Mouse (Mus musculus) kidney, adult 2 months (tissue): ENCODE data around the gene Troap.

ENCODE experiments used
- CTCF ChIP-seq: fragments of 200-500 bp; conservative IDR thresholded peaks from 2 replicates; pipeline ENCODE4 v1.5.1; 2011; ENCODE audit warnings: low read depth, mild to moderate bottlenecking, control low read depth, low read length, moderate library complexity, mixed read lengths; ENCODE audit not compliant: insufficient read depth, insufficient read length
- POLR2A ChIP-seq: fragments of 200-500 bp; IDR thresholded peaks from one replicate; pipeline ENCODE4 v1.6.1; 2011; ENCODE audit warnings: low read depth, low read length, control low read depth

DNA sequence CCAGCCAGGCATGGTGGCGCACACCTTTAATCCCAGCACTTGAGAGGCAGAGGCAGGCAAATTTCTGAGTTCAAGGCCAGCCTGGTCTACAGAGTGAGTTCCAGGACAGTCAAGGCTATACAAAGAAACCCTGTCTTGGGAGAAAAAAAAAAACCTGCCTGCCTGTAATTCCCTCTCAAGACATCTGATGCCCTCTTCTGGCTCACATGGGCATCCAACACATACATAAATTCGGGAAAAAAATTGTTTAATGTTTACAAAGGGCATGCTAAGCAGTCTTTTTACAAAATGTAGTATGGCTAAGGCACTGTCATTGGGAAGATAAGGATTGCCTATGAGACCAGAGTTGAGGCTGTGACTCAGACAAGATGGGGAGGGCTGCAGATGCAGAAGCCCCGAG, 5.4 kb downstream of the Troap start:
- TF ChIP-seq CTCF (no peak), POLR2A (no peak)
